Comparison of ENCODE assay signal across 18 mouse cellular contexts in the genomic region with DNA sequence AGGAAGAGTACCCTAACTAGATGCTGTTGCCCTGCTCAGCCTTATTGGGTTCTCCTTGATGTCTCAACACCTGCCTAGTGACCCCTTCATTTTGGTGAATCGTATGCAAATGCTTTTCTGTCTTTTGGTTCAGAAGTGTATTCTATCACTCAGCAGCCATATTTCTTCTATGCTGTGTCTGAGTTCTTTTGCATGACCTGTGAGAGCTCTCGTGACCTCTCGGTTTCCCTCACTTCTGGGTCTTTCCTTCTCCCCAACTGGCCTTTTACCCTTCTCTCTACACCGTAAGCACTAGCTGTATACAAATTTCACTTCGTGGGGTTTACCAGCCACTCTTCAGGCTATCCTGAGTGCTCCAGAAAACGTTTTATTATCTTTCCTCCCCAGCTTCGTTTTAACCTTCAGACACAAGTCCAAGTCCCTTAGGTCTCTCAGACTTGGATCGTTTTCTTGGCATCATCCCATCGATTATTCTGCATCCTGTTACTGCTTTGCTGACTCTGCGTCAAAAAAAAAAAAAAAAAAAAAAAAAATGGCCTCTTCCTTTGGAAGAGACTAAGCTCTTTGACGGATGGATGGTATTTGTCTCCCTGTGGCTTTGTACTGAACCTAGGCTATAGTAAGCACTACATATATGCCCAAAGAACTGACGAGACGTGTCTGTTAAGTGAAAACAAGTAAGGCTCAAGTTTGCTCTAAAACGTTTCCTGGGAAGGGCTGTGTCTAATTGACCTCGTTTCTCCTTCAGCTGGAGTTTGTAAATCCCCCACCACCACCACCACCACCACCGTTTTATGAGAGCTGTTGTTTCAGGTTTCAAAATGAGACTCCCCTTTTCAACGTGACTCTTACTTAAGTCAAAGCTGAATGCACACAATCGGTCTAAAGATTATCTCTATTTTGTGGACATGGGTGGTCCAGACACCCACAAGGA. TPM values are rescaled to one million over a fixed set of nuclear protein-coding genes. Genes with fewer than 3 reads are reported as not detected.
DNase-seq lines count a peak whose midpoint lies in the region; ATAC-seq and TF ChIP-seq lines count a peak whose summit lies in the region.
"Had no signal": no experiment of that assay in that cellular context is flagged by ENCODE, and none has a peak within 500 bp of the region (broad histone marks: within the 10 kb centered on the region; RNA-seq: fewer than 3 reads in every experiment).

No protein-coding gene starts in this region.

- ATAC-seq in forebrain, embryonic 13.5 days: no peak
- no peak for ATAC-seq in forebrain, embryonic 14.5 days
- 0 out of 2 replicates have a peak, but pooled peaks have one; percentile 28 for ATAC-seq in intestine, embryonic 16.5 days
- ATAC-seq in frontal cortex, adult (ENCODE audit: low TSS enrichment): no peak
- no peak for ATAC-seq in erythroid progenitor cell, adult 5-6 weeks (replicated peaks; ENCODE audit: low FRiP score, poor library complexity, severe bottlenecking)
- ATAC-seq: liver, embryonic 12.5 days; midbrain, embryonic 15.5 days; Patski had no signal

- WGBS in forebrain, embryonic 13.5 days: 70% methylated on average over 18 of the region's 18 CpGs
- 61% methylated on average over 18 of the region's 18 CpGs for WGBS in forebrain, embryonic 14.5 days
- WGBS in kidney, adult 2 months: 36% methylated on average over 18 of the region's 18 CpGs
- WGBS in intestine, embryonic 16.5 days: 59% methylated on average over 18 of the region's 18 CpGs

- TF ChIP-seq POLR2A in kidney, adult 2 months (IDR thresholded peaks at IDR 0.05; ENCODE audit: low read depth, low read length): no peak

- H3K4me2 ChIP-seq in forebrain, embryonic 13.5 days: no peak overlapping the region
- no peak overlapping the region for H3K4me2 ChIP-seq in forebrain, embryonic 14.5 days (ENCODE audit: low read length)
- no peak overlapping the region for H3K4me2 ChIP-seq in intestine, embryonic 16.5 days (ENCODE audit: low read depth, low read length)
- H3K4me2 ChIP-seq: liver, embryonic 12.5 days; midbrain, embryonic 15.5 days; neural tube, embryonic 15.5 days had no signal

- TF ChIP-seq CTCF in kidney, adult 2 months (conservative IDR thresholded peaks at IDR 0.05; ENCODE audit: insufficient read depth, insufficient read length, low read depth, low read length): no peak

- no peaks in the 10 kb centered on the region for H3K27me3 ChIP-seq in forebrain, embryonic 13.5 days
- no peaks in the 10 kb centered on the region for H3K27me3 ChIP-seq in forebrain, embryonic 14.5 days (replicated peaks; ENCODE audit: control insufficient read depth, insufficient read depth, low read length)
- H3K27me3 ChIP-seq in kidney, adult 2 months (replicated peaks; ENCODE audit: control insufficient read depth, insufficient read depth, low read length): no peaks in the 10 kb centered on the region
- H3K27me3 ChIP-seq in intestine, embryonic 16.5 days (replicated peaks; ENCODE audit: control insufficient read depth, insufficient read depth, low read length): 0 out of 2 replicates have a peak, but pooled peaks cover 3% of the 10 kb centered on the region
- H3K27me3 ChIP-seq: liver, embryonic 12.5 days; midbrain, embryonic 15.5 days; Patski had no signal

- in situ Hi-C loops in ES-E14 (cut with MboI; ENCODE audit: low sequenced_read_pairs in 2 of 2, unreplicated experiment in 2 of 2): loop anchor here in 1 of 2 experiments (25.0 kb wide), 1 partner anchor 472 kb away; no protein-coding TSS in a partner anchor

- H3K4me1 ChIP-seq in forebrain, embryonic 13.5 days: peaks cover 13% of the 10 kb centered on the region
- no peaks in the 10 kb centered on the region; the same call in 1 of the 2 replicates for H3K4me1 ChIP-seq in forebrain, embryonic 14.5 days (ENCODE audit: control insufficient read depth, insufficient read depth, low read length)
- no peaks in the 10 kb centered on the region for H3K4me1 ChIP-seq in kidney, adult 2 months (ENCODE audit: control insufficient read depth, insufficient read depth, low read length)
- no peaks in the 10 kb centered on the region for H3K4me1 ChIP-seq in ES-E14 (ENCODE audit: control insufficient read depth in 2 of 2, insufficient read depth in 2 of 2, low read length in 2 of 2, poor library complexity in 1 of 2)
- H3K4me1 ChIP-seq in intestine, embryonic 16.5 days (ENCODE audit: control insufficient read depth, insufficient read depth, low read length): no peaks in the 10 kb centered on the region
- H3K4me1 ChIP-seq: liver, embryonic 12.5 days; midbrain, embryonic 15.5 days; neural tube, embryonic 15.5 days had no signal

- H3K36me3 ChIP-seq in forebrain, embryonic 13.5 days (ENCODE audit: poor library complexity, severe bottlenecking): no peaks in the 10 kb centered on the region
- H3K36me3 ChIP-seq in forebrain, embryonic 14.5 days (ENCODE audit: control insufficient read depth, insufficient read depth, low read length): no peaks in the 10 kb centered on the region
- H3K36me3 ChIP-seq in kidney, adult 2 months (ENCODE audit: control insufficient read depth, insufficient read depth, low read length): no peaks in the 10 kb centered on the region
- H3K36me3 ChIP-seq in ES-E14 (ENCODE audit: control insufficient read depth, insufficient read depth, low read length, poor library complexity, severe bottlenecking): no peaks in the 10 kb centered on the region
- no peaks in the 10 kb centered on the region for H3K36me3 ChIP-seq in intestine, embryonic 16.5 days (ENCODE audit: control insufficient read depth, insufficient read depth, low read length)
- H3K36me3 ChIP-seq: liver, embryonic 12.5 days; midbrain, embryonic 15.5 days; neural tube, embryonic 15.5 days had no signal

- no peaks in the 10 kb centered on the region for H3K9me3 ChIP-seq in forebrain, embryonic 13.5 days (replicated peaks)
- H3K9me3 ChIP-seq in forebrain, embryonic 14.5 days (replicated peaks; ENCODE audit: control insufficient read depth, low read length): no peaks in the 10 kb centered on the region
- H3K9me3 ChIP-seq in ES-E14 (ENCODE audit: control insufficient read depth, insufficient read depth, low read depth, low read length): no peaks in the 10 kb centered on the region
- H3K9me3 ChIP-seq in intestine, embryonic 16.5 days (ENCODE audit: control insufficient read depth, low read length): no peaks in the 10 kb centered on the region
- H3K9me3 ChIP-seq: liver, embryonic 12.5 days; midbrain, embryonic 15.5 days; neural tube, embryonic 15.5 days had no signal

- H3K4me3 ChIP-seq in forebrain, embryonic 13.5 days: no peak overlapping the region
- no peak overlapping the region for H3K4me3 ChIP-seq in forebrain, embryonic 14.5 days (ENCODE audit: low read depth, low read length)
- no peak overlapping the region for H3K4me3 ChIP-seq in kidney, adult 2 months (ENCODE audit: insufficient read depth, low read depth, low read length)
- no peak overlapping the region for H3K4me3 ChIP-seq in ES-E14 (ENCODE audit: insufficient read depth in 1 of 2, low read depth in 1 of 2, low read length in 2 of 2, poor library complexity in 1 of 2, severe bottlenecking in 1 of 2)
- H3K4me3 ChIP-seq in intestine, embryonic 16.5 days (ENCODE audit: low read length): no peak overlapping the region
- H3K4me3 ChIP-seq: liver, embryonic 12.5 days; midbrain, embryonic 15.5 days; neural tube, embryonic 15.5 days had no signal

- DNase-seq in forebrain, embryonic 14.5 days (ENCODE audit: low spot score): no peak
- DNase-seq in kidney, adult 2 months: peak; percentile 17
- DNase-seq in kidney, postnatal 10 days: no peak
- no peak for DNase-seq in ES-E14 (ENCODE audit: low read depth, low spot score)
- DNase-seq: adrenal gland, adult 2 months; heart, postnatal 36 days; kidney, adult 11 months; lung, postnatal 14 days had no signal

- H3K9ac ChIP-seq in forebrain, embryonic 13.5 days: no peak overlapping the region
- H3K9ac ChIP-seq in forebrain, embryonic 14.5 days (ENCODE audit: low read length): no peak overlapping the region
- H3K9ac ChIP-seq in ES-E14 (ENCODE audit: insufficient read depth, low read depth, low read length, poor library complexity, severe bottlenecking): no peak overlapping the region
- H3K9ac ChIP-seq in intestine, embryonic 16.5 days (ENCODE audit: low read depth, low read length): no peak overlapping the region
- H3K9ac ChIP-seq: liver, embryonic 12.5 days; midbrain, embryonic 15.5 days; neural tube, embryonic 15.5 days had no signal

- H3K27ac ChIP-seq in forebrain, embryonic 13.5 days: peak overlapping the region; percentile 57; the same call in 1 of the 2 replicates
- H3K27ac ChIP-seq in forebrain, embryonic 14.5 days (ENCODE audit: low read depth, low read length): no peak overlapping the region
- H3K27ac ChIP-seq in kidney, adult 2 months (ENCODE audit: insufficient read depth, low read depth, low read length): no peak overlapping the region
- no peak overlapping the region for H3K27ac ChIP-seq in ES-E14 (ENCODE audit: insufficient read depth, low read depth, low read length, poor library complexity, severe bottlenecking)
- peak overlapping the region; percentile 32; the same call in 1 of the 2 replicates for H3K27ac ChIP-seq in intestine, embryonic 16.5 days (ENCODE audit: low read length)
- H3K27ac ChIP-seq: liver, embryonic 12.5 days; midbrain, embryonic 15.5 days; neural tube, embryonic 15.5 days had no signal

TF ChIP-seq in ES-E14, 5 proteins besides CTCF, POLR2A, EP300 and RAD21 (continues in another document):
- TF ChIP-seq CHD2 (IDR thresholded peaks at IDR 0.05; ENCODE audit: low read depth, low read length) (no peak), HCFC1 (IDR thresholded peaks at IDR 0.05; ENCODE audit: borderline replicate concordance, insufficient read depth, low read length) (no peak), ZC3H11A (IDR thresholded peaks at IDR 0.05; ENCODE audit: borderline replicate concordance, low read depth, low read length) (no peak)

RNA-seq across cellular contexts. Expression of a gene that starts 23.9 kb away (rescaled TPM):
- 1.4 and 1.9 TPM in 2 replicates for polyA plus RNA-seq in forebrain, embryonic 13.5 days (2015; fragmentation: Nextera tagmentation; extraction: Ambion mirVana)
- polyA plus RNA-seq in forebrain, embryonic 14.5 days (2014; fragmentation: Nextera tagmentation; extraction: Ambion mirVana): 2.7 and 3.0 TPM in 2 replicates
- polyA plus RNA-seq in kidney, adult 2 months (2012; rRNA removed): not detected in 2 replicates
- total RNA-seq in ES-E14 (2012; rRNA removed): not detected in 2 replicates
- 66.9 and 85.5 TPM in 2 replicates for polyA plus RNA-seq in intestine, embryonic 16.5 days (2015; fragmentation: Nextera tagmentation; extraction: Ambion mirVana)
- not detected in 2 replicates for total RNA-seq in erythroid progenitor cell, adult 5-6 weeks (2015; ENCODE audit: low replicate concordance)
- not detected in 2 replicates for total RNA-seq in erythroid progenitor cell, adult 5-6 weeks (2017; ENCODE audit: low replicate concordance)
- total RNA-seq: adrenal gland, adult 2 months; heart, postnatal 36 days; layer of hippocampus, adult 18-20 months had no signal
- polyA plus RNA-seq: adrenal gland, adult 2 months; gonadal fat pad, adult 2 months; Patski had no signal

RNA-seq across cellular contexts. Expression of a gene that starts 47.5 kb away (rescaled TPM):
- 0.47 and 0.56 TPM in 2 replicates for polyA plus RNA-seq in forebrain, embryonic 13.5 days (2015; fragmentation: Nextera tagmentation; extraction: Ambion mirVana)
- polyA plus RNA-seq in forebrain, embryonic 14.5 days (2014; fragmentation: Nextera tagmentation; extraction: Ambion mirVana): 1.6 and 1.7 TPM in 2 replicates
- polyA plus RNA-seq in kidney, adult 2 months (2012; rRNA removed): 21.4 and 24.0 TPM in 2 replicates
- total RNA-seq in ES-E14 (2012; rRNA removed): 24.7 and 26.1 TPM in 2 replicates
- 85.0 and 104 TPM in 2 replicates for polyA plus RNA-seq in intestine, embryonic 16.5 days (2015; fragmentation: Nextera tagmentation; extraction: Ambion mirVana)
- total RNA-seq in erythroid progenitor cell, adult 5-6 weeks (2015; ENCODE audit: low replicate concordance): 8.3 and 12.2 TPM in 2 replicates
- 1.7 and 3.5 TPM in 2 replicates for total RNA-seq in erythroid progenitor cell, adult 5-6 weeks (2017; ENCODE audit: low replicate concordance)

Comparison
In these comparisons a context has a peak if more than half of its experiments do, and no peak if none do; other contexts are left out.
1. H3K27ac ChIP-seq: peak in forebrain, embryonic 13.5 days (single experiment) and intestine, embryonic 16.5 days (single experiment); none in forebrain, embryonic 14.5 days (single experiment), kidney, adult 2 months (single experiment) and ES-E14 (single experiment).
2. RNA of a gene that starts 23.9 kb away (polyA plus RNA-seq): 66.9 to 85.5 TPM in intestine, embryonic 16.5 days; 2.7 to 3.0 TPM in forebrain, embryonic 14.5 days, 1.4 to 1.9 TPM in forebrain, embryonic 13.5 days and not detected in kidney, adult 2 months; every median in the first group is over 10 times any median in the second.